Mouse (Mus musculus) hindlimb bud, embryonic 11.5 days (tissue): ENCODE measurements around the gene Scimp.
"Not testable (repeated sequence)": the region's sequence is repeated elsewhere in the genome, so short reads cannot be mapped to it uniquely, and the experiment has no call there.

Source experiments
- DNase-seq: peaks from one replicate; pipeline ENCODE4 v3.0.0-alpha.2; 2012; ENCODE audit warnings: low read depth, low spot score; ENCODE audit errors: extremely low spot score

Gene Scimp

GRCm38 (mm10) chr11:70776830-70777571 lies 35.4 kb downstream of the Scimp start:
- DNase-seq: no peak

GRCm38 (mm10) chr11:70770804-70771203 lies 41.6 kb downstream of the Scimp start:
- DNase-seq: no peak

DNA sequence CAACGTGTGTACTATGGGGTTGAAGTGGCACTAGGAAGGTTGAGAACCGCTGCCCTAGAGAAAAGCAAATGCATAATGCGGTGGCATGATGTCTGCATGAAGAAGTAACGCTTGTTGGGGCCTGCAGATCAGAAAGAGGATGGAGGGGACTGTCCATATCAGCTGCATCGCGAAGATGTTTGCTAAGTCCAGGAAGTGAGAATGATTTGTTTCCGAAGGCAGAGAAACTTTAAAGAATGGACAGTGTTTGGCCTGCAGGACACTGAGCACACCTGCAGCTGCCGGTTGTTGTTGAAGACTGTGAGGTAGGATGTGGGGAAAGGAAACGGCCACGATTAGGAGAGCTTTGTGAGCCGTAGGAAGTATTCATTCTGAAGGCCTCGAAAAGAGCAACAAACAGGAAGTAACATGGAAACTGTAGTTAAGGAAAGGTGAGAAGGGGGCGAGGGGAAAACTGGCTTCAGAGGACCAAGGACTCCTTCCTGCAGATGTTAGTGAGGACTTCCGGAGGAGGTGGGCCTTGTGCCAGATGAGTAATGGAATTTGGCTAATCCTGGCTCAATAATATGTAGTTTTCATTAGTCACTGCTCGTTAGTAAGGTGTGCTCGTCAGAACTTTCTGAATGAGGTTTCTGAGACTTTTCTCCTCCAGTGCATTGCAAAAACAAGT lies 46.5 kb downstream of the Scimp start:
- no peak for DNase-seq

- no peak for DNase-seq
Measured at GRCm38 (mm10) chr11:70763936-70764808, 48.2 kb downstream of the Scimp start, which contains the start of gene Zfp3. TSS of gene Zfp3 (plus strand) at chr11:70764209.

- no peak for DNase-seq
Measured at GRCm38 (mm10) chr11:70763582-70763935, 48.8 kb downstream of the Scimp start.

DNA sequence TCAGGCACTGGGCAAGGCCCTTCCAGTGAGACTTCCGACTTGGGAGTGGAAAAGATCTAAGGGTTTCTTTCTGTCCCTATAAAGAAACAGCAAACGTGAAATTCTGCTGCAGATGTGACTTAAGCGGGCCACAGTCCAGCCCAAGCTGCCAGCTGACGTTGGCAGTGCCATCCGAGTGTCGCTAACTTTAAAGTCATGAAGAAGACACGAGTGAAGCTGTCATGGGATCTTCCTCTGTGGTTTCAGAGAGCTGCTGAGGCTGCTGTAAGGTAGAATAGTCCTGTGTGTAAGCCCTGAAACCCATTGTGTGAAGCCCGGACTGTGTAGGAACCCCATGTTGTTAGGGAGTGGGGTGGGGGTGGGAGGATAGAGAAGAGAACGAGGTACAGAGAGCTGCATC lies 49.7 kb downstream of the Scimp start:
- DNase-seq: no peak

GRCm38 (mm10) chr11:70760446-70760845 lies 51.9 kb downstream of the Scimp start:
- DNase-seq: not testable (repeated sequence)

DNA sequence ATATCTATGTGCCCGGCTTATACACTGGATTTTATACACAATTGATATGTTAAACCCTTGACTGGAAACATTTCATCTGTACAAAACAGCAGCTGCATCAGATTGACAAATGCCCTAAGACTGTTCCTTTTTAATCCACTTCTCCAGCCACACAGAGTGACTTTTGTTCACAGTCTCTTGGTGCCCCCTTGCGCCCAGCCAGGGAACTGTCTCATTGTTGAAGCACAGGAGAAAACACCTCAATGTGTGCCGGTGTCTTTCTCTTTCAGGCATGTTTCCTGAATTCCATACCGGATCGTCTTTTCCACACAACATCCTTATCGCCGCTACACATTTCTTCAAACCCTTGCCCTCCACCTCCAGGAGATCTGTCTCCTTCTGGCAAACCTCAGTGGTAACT lies 56.7 kb downstream of the Scimp start:
- DNase-seq: no peak

GRCm38 (mm10) chr11:70754958-70755357 lies 57.4 kb downstream of the Scimp start:
- DNase-seq: no peak

DNA sequence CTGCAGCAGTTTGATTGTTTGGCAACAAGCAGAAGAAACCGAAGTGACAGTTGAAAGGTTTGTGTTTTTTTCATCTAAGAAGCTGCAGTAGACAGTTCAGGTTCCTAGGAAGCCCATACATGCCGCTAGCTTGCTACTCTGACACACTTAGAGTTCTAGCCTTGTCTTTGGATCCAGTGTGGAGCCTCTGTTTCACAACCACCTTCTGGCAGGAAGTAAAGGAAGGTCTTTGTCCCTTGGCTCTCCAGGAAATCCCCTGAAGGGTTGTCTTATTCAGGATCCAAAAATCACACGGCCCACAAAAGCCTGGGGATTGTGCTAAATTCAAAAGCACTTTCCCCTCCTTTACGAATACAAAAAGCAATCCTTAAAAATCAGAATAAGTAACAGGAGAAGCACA lies 57.9 kb downstream of the Scimp start:
- DNase-seq: no peak

DNA sequence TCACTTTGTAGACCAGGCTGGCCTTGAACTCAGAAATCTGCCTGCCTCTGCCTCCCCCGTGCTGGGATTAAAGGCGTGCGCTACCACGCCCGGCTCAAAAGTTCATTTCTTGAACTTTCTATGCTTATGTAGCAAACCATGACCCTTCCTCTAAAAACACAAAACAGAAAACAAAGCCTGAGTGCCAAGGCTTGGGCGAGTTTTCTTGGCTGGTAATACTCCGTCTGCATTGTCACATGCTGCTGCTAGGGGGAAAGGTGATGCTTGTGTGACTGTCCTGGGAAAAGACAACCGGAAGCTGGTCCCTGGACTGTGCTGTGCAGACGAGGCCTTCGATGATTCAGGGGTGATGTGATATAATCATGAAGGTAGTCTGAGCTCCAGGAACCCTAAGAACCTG lies 59.2 kb downstream of the Scimp start:
- no peak for DNase-seq

- no peak for DNase-seq
Measured at GRCm38 (mm10) chr11:70752337-70753017, 59.9 kb downstream of the Scimp start.

DNA sequence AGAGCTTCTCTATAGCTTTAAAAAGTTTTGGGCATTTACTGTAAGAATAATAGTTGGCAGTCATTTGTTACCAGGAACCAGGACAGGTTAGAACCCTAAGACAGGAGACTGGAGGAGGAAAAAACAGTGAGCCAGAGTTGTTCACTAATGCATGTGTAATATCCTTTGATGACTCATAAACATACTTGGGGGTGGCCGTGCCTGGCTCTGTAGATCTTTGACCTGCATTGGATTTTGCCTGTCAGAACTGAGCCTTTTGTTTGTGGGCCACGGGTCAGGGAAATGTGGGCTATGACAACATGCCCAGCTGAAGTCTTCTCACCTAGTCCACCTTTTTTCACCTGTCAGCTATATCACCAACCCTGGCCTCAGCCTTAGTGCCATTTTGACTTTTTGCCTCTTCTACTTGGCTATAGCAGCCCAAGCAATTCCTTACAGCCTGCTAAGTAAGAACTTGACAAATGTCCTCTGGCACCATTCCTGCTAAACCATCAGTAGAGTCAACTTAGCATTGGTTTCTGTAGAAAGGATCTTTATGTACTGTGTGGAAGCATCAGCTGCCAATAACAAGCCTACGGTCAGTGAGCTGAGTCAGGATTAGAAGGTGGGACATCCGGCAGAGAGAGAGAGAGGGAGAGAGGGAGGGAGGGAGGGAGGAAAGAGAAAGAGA lies 64.4 kb downstream of the Scimp start:
- no peak for DNase-seq

- DNase-seq: no peak
Measured at GRCm38 (mm10) chr11:70745636-70746035, 66.8 kb downstream of the Scimp start.

DNA sequence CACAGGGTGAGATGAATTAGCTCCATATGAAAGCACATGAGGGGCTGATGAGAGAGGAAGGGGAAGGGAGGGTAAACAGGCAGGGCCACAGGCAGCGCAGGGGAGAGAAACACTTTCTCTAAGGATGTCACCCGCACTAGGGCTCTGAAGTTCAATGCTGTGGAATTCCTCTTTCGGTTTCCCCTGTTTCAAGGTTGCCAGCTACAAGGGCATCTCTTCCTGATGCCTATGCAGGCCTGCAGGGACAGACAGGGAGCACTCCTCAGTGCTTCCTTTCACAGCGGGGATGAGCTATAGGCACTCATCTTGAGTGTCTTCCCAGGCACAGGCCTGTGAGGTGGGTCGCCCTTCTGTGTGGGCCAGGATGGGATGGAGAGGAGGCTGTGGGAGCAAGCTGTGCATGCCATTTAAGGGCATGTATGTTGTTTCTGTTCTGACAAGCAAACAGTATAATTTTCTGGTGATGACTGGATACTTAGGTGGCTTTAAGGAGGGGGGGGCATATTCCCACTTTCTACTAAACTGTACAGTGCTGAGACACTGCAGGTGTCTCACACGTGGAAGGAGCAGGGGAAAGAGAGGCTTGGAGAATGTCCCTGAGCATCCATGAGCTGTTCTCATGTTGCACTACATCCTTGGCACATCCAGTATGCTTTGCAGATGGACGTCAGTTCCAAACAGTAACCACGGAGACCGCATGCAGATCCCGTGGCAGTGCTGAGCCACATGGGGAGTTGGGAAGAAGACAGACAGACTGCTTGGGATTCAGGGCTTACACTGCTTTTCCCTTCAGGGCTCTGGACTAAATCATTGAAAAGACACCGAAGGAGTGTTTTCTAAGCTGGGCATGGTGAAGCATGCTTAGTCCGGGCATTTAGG lies 69.6 kb downstream of the Scimp start:
- no peak for DNase-seq

GRCm38 (mm10) chr11:70742117-70742516 lies 70.3 kb downstream of the Scimp start:
- no peak for DNase-seq

DNA sequence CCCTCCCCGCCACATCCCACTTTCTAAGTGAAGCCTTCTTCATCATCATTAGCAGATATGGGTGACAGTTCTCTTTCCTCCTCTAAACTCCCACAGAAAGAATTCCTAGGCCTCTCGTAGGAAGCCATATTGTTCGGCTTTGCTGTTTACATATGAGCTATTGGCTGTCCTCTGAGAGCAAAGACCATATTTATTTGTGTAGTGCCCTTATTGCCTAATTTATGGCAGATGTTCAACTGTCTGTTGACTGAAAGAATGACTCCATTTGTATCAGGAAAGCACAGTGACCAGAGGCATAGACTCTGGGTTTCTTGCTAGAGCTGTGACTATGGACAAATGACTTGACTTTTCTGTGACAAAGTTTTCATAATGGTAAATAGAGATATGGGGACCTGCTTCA lies 70.8 kb downstream of the Scimp start:
- no peak for DNase-seq
